Mouse (Mus musculus) central nervous system, embryonic 18 days (tissue): ENCODE results near the gene Bpifb9b. TPM values are rescaled to one million over a fixed set of nuclear protein-coding genes. Genes with fewer than 3 reads are reported as not detected.

Experiments
- polyA plus RNA-seq: library from polyadenylated mRNA; depleted of rRNA; stranded (reverse); fragments of >200 nt; gene quantifications from 2 replicates; pipeline ENCODE4 v1.2.3, GENCODE M21; 2012; rRNA removed

Gene Bpifb9b
- polyA plus RNA-seq: 0.13 TPM in 1 of 2 replicates, not detected in the other

DNA sequence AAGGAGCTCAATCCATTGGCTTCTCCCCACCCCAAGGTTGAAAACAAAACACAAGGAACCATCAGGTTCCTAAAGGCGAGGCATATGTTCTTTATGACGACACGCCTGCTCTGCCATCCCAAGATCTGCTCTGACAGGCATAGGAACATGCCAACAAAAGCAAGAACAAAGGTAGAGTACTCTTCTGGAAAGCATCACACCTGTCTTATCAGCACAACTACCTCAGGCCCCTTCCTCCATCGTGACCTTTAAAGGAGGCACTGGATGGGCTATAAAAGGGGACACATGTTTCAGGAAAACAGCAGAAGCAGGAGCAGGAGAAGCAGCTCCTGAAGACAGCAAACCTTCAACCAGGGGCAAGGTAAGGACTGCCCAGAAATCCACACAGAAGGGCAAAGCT is at the start of gene Bpifb9b:
Gene Bpifb9b, plus strand, starts transcription at position 301 of the 400 bp plus-strand sequence.

DNA sequence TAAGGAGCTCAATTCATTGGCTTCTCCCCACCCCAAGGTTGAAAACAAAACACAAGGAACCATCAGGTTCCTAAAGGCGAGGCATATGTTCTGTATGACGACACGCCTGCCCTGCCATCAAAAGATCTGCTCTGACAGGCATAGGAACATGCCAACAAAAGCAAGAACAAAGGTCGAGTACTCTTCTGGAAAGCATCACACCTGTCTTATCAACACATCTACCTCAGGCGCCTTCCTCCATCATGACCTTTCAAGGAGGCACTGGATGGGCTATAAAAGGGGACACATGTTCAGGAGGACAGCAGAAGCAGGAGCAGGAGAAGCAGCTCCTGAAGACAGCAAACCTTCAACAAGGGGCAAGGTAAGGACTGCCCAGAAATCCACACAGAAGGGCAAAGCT is 49.5 kb upstream of the Bpifb9b start, which contains the start of gene Bpifb9a:
Gene Bpifb9a, plus strand, starts transcription at position 301 of the 400 bp plus-strand sequence.

Other genes starting within 250 kb of the Bpifb9b start
- not detected in 2 replicates for gene Bpifa3, start 176.9 kb upstream of the Bpifb9b start, polyA plus RNA-seq
- gene Bpifa1, start 164.3 kb upstream of the Bpifb9b start, polyA plus RNA-seq: 0.11 and 1.3 TPM in 2 replicates
- gene Bpifa5, start 144.6 kb upstream of the Bpifb9b start, polyA plus RNA-seq: not detected in 2 replicates
- 0.32 and 0.39 TPM in 2 replicates for gene Bpifb1, start 116.4 kb upstream of the Bpifb9b start, polyA plus RNA-seq
- gene Bpifb5, start 83.5 kb upstream of the Bpifb9b start, polyA plus RNA-seq: 0.16 and 0.23 TPM in 2 replicates
- gene Bpifb9a, start 49.4 kb upstream of the Bpifb9b start, polyA plus RNA-seq: 0.35 TPM in 1 of 2 replicates, not detected in the other
- gene Cdk5rap1, start 65.8 kb downstream of the Bpifb9b start, polyA plus RNA-seq: 10.2 and 15.0 TPM in 2 replicates
- 16.4 and 17.5 TPM in 2 replicates for gene Snta1, start 100.9 kb downstream of the Bpifb9b start, polyA plus RNA-seq
- gene Cbfa2t2, start 129.3 kb downstream of the Bpifb9b start, polyA plus RNA-seq: 34.5 and 35.3 TPM in 2 replicates
- 1.4 and 1.5 TPM in 2 replicates for gene 1700003F12Rik, start 239.9 kb downstream of the Bpifb9b start, polyA plus RNA-seq
- 0.08 and 0.18 TPM in 2 replicates for gene Actl10, start 244.5 kb downstream of the Bpifb9b start, polyA plus RNA-seq